Comparison of ENCODE assay signal across 10 mouse cellular contexts in the genomic region with DNA sequence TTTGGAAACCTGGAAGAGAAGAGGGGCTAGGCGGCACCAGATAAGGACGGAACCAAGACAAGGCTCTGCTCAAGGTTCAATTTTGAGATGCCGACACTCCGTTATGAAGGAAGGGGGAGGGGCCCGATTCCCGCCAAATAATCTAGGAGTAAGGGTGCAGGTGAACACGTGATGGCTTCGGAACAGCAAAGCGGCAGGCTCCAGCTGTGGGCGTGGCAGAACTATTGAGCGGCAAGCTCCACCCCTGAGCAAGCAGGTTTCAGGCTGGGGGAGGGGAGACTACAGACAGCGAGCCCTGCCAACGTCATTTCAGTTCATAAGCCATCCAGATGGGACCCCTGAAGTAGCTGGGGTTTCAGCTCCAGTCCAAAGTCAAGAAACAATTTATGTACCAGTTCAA.
A peak's percentile ranks its signal among the peaks of the same experiment; 100 is the strongest.
DNase-seq lines count a peak whose midpoint lies in the region; ATAC-seq and TF ChIP-seq lines count a peak whose summit lies in the region.
"Had no signal": no experiment of that assay in that cellular context is flagged by ENCODE, and none has a peak within 500 bp of the region (broad histone marks: within the 10 kb centered on the region; RNA-seq: fewer than 3 reads in every experiment).

No protein-coding gene starts in this region.

- H3K4me1 ChIP-seq in limb, embryonic 13.5 days: 0 out of 2 replicates have a peak, but pooled peaks cover 4% of the 10 kb centered on the region
- H3K4me1 ChIP-seq in stomach, postnatal 0 days (replicated peaks; ENCODE audit: control insufficient read depth, insufficient read depth): no peaks in the 10 kb centered on the region
- H3K4me1 ChIP-seq: liver, embryonic 15.5 days had no signal

- ATAC-seq in limb, embryonic 13.5 days (ENCODE audit: low FRiP score, low read depth): no peak
- no peak for ATAC-seq in stomach, postnatal 0 days (ENCODE audit: low FRiP score, low TSS enrichment)

- H3K27me3 ChIP-seq in limb, embryonic 13.5 days: no peaks in the 10 kb centered on the region
- H3K27me3 ChIP-seq in stomach, postnatal 0 days (ENCODE audit: control insufficient read depth, insufficient read depth, low read length): no peaks in the 10 kb centered on the region
- H3K27me3 ChIP-seq: liver, embryonic 15.5 days had no signal

- H3K4me3 ChIP-seq in limb, embryonic 13.5 days: no peak overlapping the region
- no peak overlapping the region for H3K4me3 ChIP-seq in stomach, postnatal 0 days (ENCODE audit: low read depth, low read length)
- H3K4me3 ChIP-seq: liver, embryonic 15.5 days had no signal

- WGBS in limb, embryonic 13.5 days: 44% methylated on average over 13 of the region's 13 CpGs
- 43% methylated on average over 13 of the region's 13 CpGs for WGBS in stomach, postnatal 0 days

- H3K27ac ChIP-seq in limb, embryonic 13.5 days: no peak overlapping the region
- no peak overlapping the region for H3K27ac ChIP-seq in stomach, postnatal 0 days (replicated peaks)
- H3K27ac ChIP-seq: liver, embryonic 15.5 days had no signal

- peak; percentile 1 for DNase-seq in adrenal gland, postnatal 25 days
- DNase-seq in adrenal gland, postnatal 4 days (ENCODE audit: low spot score in 2 of 2): no peak
- DNase-seq in lung, postnatal 36 days: peak; percentile 0
- no peak for DNase-seq in lung, postnatal 25 days (ENCODE audit: low spot score)
- peak; percentile 29 for DNase-seq in stomach, postnatal 0 days (ENCODE audit: low spot score)
- DNase-seq in layer of hippocampus, postnatal 36 days: no peak
- DNase-seq in right cerebral cortex, adult 18-20 months: no peak
- DNase-seq: gastrocnemius, postnatal 36 days had no signal

- no peak overlapping the region for H3K9ac ChIP-seq in limb, embryonic 13.5 days
- no peak overlapping the region for H3K9ac ChIP-seq in stomach, postnatal 0 days (ENCODE audit: low read length)
- H3K9ac ChIP-seq: liver, embryonic 15.5 days had no signal

- TF ChIP-seq CTCF in stomach, postnatal 0 days (IDR thresholded peaks at IDR 0.05; ENCODE audit: low read depth): no peak

- H3K36me3 ChIP-seq in limb, embryonic 13.5 days: no peaks in the 10 kb centered on the region
- no peaks in the 10 kb centered on the region for H3K36me3 ChIP-seq in stomach, postnatal 0 days (ENCODE audit: control insufficient read depth, insufficient read depth, low read length)
- H3K36me3 ChIP-seq: liver, embryonic 15.5 days had no signal

- no peaks in the 10 kb centered on the region for H3K9me3 ChIP-seq in limb, embryonic 13.5 days
- H3K9me3 ChIP-seq in stomach, postnatal 0 days (ENCODE audit: control insufficient read depth, low read length): no peaks in the 10 kb centered on the region
- H3K9me3 ChIP-seq: liver, embryonic 15.5 days had no signal

- TF ChIP-seq EP300 in stomach, postnatal 0 days (optimal IDR thresholded peaks at IDR 0.05): no peak

- peak overlapping the region; percentile 45 for H3K4me2 ChIP-seq in limb, embryonic 13.5 days (replicated peaks)
- H3K4me2 ChIP-seq in stomach, postnatal 0 days (replicated peaks; ENCODE audit: low read depth): peak overlapping the region; percentile 17; the same call in 1 of the 2 replicates
- H3K4me2 ChIP-seq: liver, embryonic 15.5 days had no signal

Comparison
In these comparisons a context has a peak if more than half of its experiments do, and no peak if none do; other contexts are left out.
1. DNase-seq: peak in adrenal gland, postnatal 25 days (single experiment), lung, postnatal 36 days (single experiment) and stomach, postnatal 0 days (single experiment); none in adrenal gland, postnatal 4 days (0 of 2), lung, postnatal 25 days (single experiment), layer of hippocampus, postnatal 36 days (0 of 2) and right cerebral cortex, adult 18-20 months (single experiment).